Mouse (Mus musculus) olfactory bulb, adult 2 months (tissue): ENCODE results near the gene Prrt4.

Experiments used
- CTCF ChIP-seq: fragments of 200-500 bp; IDR thresholded peaks from 2 replicates; pipeline ENCODE4 v1.5.1; 2012; ENCODE audit warnings: low read depth, mild to moderate bottlenecking, low read length, moderate library complexity; ENCODE audit not compliant: insufficient read depth
- POLR2A ChIP-seq: fragments of 200-500 bp; IDR thresholded peaks from 2 replicates; pipeline ENCODE4 v1.6.1; 2012; ENCODE audit warnings: mild to moderate bottlenecking, low read depth, low read length, moderate library complexity; ENCODE audit not compliant: insufficient read depth

GRCm38 (mm10) chr6:29195846-29196698, 16.7 kb upstream of the Prrt4 start:
- TF ChIP-seq CTCF (no peak), POLR2A (no peak)
